Mouse (Mus musculus) left cerebral cortex, adult 11 months (tissue): ENCODE results near the gene Frmd4b.

Experiments
- DNase-seq: peaks from one replicate; pipeline ENCODE4 v3.0.0; 2022; ENCODE audit warnings: low spot score

The Frmd4b gene

GRCm38 (mm10) chr6:97252711-97253221 is 364.6 kb downstream of the Frmd4b start, which contains the start of gene Lmod3:
Gene Lmod3 (minus strand): TSS chr6:97252759.
- DNase-seq: no peak

GRCm38 (mm10) chr6:97252086-97252485 is 365.3 kb downstream of the Frmd4b start:
- no peak for DNase-seq

GRCm38 (mm10) chr6:97250966-97251365 is 366.4 kb downstream of the Frmd4b start:
- no peak for DNase-seq

GRCm38 (mm10) chr6:97245200-97245599 is 372.1 kb downstream of the Frmd4b start:
- DNase-seq: no peak

DNA sequence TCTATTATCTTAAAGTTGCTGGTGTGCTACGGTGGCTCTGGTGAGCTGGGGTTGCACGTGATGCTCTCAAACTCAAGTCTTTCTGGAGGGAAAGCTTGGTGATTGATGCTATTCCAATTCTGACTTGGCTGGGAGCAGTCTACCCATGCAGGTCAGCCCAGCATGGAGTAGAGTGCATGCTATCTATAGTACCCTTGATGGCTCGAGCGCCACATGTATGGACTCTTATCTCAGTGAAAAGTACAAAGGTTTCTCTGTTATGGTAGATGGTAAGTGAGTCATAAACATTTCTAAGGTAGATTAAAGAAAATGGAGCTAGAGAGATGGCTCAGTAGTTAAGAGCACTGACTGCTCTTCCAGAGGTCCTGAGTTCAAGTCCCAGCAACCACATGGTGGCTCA is 374.8 kb downstream of the Frmd4b start:
- no peak for DNase-seq

DNA sequence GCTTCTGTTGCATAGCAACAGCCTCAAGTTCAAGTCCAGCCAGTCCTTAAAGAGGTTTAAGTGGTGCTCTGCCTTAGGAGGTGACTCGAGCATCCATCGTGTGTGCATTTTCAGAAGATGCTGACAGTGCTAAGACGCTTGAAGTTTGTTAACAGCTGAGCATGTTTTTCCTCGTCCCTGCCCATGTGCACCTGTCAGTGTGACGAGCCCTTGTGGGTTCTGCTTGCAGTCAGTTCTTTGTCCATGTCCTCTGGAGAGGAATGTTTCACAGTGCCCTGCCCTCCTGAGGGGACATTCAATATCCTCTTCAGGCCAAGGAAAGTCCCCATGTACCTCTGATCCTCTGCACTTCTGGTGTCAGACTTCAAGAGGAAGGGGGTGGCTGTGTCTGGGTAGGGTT is 377.2 kb downstream of the Frmd4b start:
- DNase-seq: no peak

DNA sequence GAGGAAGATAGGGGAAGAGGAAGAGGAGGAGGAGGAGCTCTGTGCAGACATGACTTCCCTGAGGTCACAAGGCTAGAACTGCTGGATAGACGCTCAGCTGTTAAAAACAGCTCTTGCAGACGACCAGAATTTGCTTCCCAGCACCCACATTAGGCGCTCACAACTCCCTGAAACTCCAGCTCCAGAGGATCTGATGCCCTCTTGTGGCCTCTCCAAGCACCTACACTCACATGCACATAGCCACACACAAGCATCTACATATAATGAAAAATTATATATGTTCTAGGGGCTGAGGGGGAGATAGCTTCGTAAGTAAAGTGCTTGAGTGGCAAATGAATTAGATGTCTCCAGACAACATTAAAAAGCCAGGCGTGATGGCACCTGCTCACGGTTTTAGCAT is 378.0 kb downstream of the Frmd4b start:
- no peak for DNase-seq
